Mouse (Mus musculus) intestine, embryonic 15.5 days (tissue): ENCODE results near the gene Serpina3b. TPM values are rescaled to one million over a fixed set of nuclear protein-coding genes. Genes with fewer than 3 reads are reported as not detected.

Source experiments
- ATAC-seq: fragments of 200-750 bp; cut with Nextera tagmentation; 2 replicates; pipeline ENCODE4 v1.8.0; 2017; ENCODE audit warnings: moderate TSS enrichment, moderate library complexity
- H3K27ac ChIP-seq: fragments of 300-500 bp; sonication (generic); 2 replicates; pipeline ENCODE4 v1.5.1; 2015; ENCODE audit warnings: mild to moderate bottlenecking, inconsistent platforms
- H3K27me3 ChIP-seq: fragments of 300-500 bp; sonication (generic); replicated peaks from 2 replicates; pipeline ENCODE4 v1.6.1; 2015; ENCODE audit warnings: inconsistent platforms
- H3K36me3 ChIP-seq: fragments of 300-500 bp; sonication (generic); 2 replicates; pipeline ENCODE4 v1.6.1; 2015; ENCODE audit warnings: inconsistent platforms
- H3K4me1 ChIP-seq: fragments of 300-500 bp; sonication (generic); replicated peaks from 2 replicates; pipeline ENCODE4 v1.6.1; 2015; ENCODE audit warnings: inconsistent platforms
- H3K4me2 ChIP-seq: fragments of 300-500 bp; sonication (generic); replicated peaks from 2 replicates; pipeline ENCODE4 v1.6.1; 2015; ENCODE audit warnings: mild to moderate bottlenecking, inconsistent platforms
- H3K4me3 ChIP-seq: fragments of 300-500 bp; sonication (generic); replicated peaks from 2 replicates; pipeline ENCODE4 v1.5.1; 2015; ENCODE audit warnings: inconsistent platforms
- H3K9ac ChIP-seq: fragments of 300-500 bp; sonication (generic); 2 replicates; pipeline ENCODE4 v1.6.1; 2015; ENCODE audit warnings: inconsistent platforms
- H3K9me3 ChIP-seq: fragments of 300-500 bp; sonication (generic); 2 replicates; pipeline ENCODE4 v1.6.1; 2016; ENCODE audit warnings: inconsistent platforms
- WGBS: fragments of 180-500 bp; shearing (Covaris S2); methylation state at CpG from one replicate; pipeline ENCODE4 v1.1.7; 2015; 5-methylcytosine and 5-hydroxymethylcytosine counted together
- polyA plus RNA-seq: library from polyadenylated mRNA; unstranded; fragments of >200 nt; fragmentation: Nextera tagmentation; extraction: Ambion mirVana; gene quantifications from 2 replicates; pipeline ENCODE4 v1.2.1, GENCODE M21; 2015

The Serpina3b gene
- polyA plus RNA-seq, 1 experiment from 2014 or later: not detected

DNA sequence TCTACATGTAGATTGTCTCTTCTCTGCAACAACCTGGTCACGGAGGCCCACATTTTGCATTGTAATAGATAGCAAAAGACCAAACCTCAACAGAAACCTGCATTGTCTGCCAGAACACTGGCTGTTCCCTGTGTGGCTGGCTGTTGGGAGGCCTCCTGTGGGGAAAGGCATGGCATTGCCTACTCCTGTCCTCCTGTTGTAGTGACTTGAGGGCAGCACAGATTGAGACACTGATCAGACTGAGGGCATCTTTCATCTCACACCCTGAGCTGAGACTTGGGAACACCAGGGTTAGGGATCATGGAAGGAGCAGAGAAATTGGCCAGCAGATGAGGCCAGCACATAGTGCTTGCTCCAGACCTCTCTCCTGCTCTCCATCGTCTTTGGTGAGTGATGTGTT, 10.4 kb downstream of the Serpina3b start:
- no peaks in the 10 kb centered on the region for H3K9me3 ChIP-seq
- H3K36me3 ChIP-seq: no peaks in the 10 kb centered on the region
- H3K4me2 ChIP-seq: no peak overlapping the region
- no peak overlapping the region for H3K4me3 ChIP-seq
- H3K27ac ChIP-seq: no peak overlapping the region
- H3K4me1 ChIP-seq: no peaks in the 10 kb centered on the region
- H3K27me3 ChIP-seq: no peaks in the 10 kb centered on the region
- ATAC-seq: no peak
- WGBS: 78% methylated on average over 2 of the region's 2 CpGs
- H3K9ac ChIP-seq: no peak overlapping the region

DNA sequence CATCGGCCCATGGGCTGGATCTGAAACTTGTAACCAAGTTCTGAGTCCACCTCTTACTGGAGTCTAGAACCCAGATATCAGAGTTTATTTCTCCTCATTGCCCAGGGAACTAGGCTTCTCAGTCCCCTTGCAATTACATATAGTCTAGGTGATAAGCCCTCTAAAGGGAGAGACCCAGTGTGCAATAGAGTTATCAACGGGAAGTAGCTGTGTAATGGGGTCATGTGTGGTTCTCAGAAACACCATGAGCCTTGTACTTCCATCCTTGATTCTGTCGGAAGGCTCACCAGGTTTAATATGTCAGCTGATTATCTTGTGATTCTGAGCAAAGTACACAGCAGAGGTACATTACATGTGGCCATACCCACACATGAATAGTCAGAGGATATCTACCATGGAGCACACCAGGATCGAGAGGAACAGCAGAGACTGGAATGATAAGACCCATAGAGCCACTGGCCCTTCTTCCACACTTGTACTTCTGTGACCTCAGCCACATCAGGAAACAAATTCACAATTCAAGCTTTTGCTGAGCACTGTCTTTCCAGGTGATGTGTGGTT, 12.8 kb downstream of the Serpina3b start:
- Histone ChIP-seq H3K4me1 (no peaks in the 10 kb centered on the region), H3K27ac (no peak overlapping the region), H3K36me3 (no peaks in the 10 kb centered on the region), H3K4me3 (no peak overlapping the region), H3K9ac (no peak overlapping the region), H3K27me3 (no peaks in the 10 kb centered on the region), H3K9me3 (no peaks in the 10 kb centered on the region), H3K4me2 (no peak overlapping the region)
- no peak; the same call in 1 of the 2 replicates for ATAC-seq
- WGBS: 83% methylated on average over 4 of the region's 4 CpGs

DNA sequence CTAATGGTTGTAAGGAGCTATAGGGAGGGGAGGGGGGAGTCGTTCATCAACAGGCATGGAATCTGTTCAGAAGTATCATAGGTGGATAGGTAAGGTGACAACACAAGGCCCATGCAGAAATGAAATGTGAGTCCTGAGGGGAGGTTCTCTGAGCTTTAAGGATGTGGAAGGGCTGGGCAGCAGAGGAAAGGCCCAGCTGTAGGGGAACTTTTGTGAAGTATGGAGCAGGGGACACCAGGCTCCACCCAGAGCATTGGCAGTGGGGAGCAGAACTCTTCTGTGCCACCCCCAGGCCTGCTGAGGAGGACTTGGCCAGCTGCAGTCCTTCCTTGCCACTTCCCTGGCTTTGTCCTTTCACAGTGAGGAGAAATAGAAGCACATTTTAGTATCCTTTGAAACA, 13.7 kb downstream of the Serpina3b start:
- no peaks in the 10 kb centered on the region for H3K4me1 ChIP-seq
- no peaks in the 10 kb centered on the region for H3K27me3 ChIP-seq
- no peaks in the 10 kb centered on the region for H3K9me3 ChIP-seq
- H3K4me2 ChIP-seq: no peak overlapping the region
- no peaks in the 10 kb centered on the region for H3K36me3 ChIP-seq
- H3K9ac ChIP-seq: no peak overlapping the region
- no peak for ATAC-seq
- no peak overlapping the region for H3K4me3 ChIP-seq
- H3K27ac ChIP-seq: no peak overlapping the region
- WGBS: 85% methylated on average over 1 of the region's 1 CpGs

DNA sequence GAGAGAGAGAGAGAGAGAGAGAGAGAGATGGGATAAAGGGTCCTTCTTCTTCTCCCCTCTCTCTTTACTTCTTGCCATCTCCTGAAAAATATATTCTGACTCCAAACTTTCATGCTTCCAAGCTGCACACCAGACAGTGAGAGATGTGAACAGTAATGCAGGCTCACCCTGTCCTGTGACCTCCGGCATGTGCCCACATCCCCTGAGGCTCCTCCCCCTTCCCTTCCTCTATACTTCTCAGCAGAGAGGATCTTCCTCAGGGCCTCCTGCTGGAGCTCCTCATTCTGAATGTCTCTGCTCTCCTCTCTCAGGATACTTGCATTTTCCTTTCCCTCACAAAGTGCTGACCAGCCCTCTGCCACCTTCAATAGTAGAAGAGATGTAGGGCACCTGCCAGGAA, 14.6 kb downstream of the Serpina3b start:
- H3K36me3 ChIP-seq: no peaks in the 10 kb centered on the region
- WGBS: 59% methylated on average over 1 of the region's 1 CpGs
- no peak overlapping the region for H3K9ac ChIP-seq

DNA sequence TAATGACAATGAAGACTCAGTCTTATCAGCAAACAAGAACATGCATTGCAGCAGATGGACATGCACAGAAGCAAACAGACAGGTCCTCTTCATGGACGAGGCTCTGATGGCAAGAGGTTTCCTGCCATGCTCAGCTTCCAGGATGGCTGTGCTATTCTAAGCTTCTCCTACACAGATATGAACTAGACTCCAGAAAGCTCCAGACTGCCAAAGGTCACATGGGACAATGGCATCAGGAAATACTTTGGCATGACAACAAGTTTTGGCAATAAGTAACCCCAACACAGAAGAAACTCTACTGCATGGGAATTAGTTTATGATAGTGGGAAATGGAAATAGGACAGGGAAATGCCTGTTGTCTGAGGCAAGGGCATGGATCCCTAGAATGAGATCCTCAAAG, 15.5 kb downstream of the Serpina3b start:
- H3K4me3 ChIP-seq: no peak overlapping the region
- no peak overlapping the region for H3K27ac ChIP-seq
- WGBS: 51% methylated on average over 1 of the region's 1 CpGs

More for the DNA sequence above, 14.6 kb downstream of the Serpina3b start:
- H3K27ac ChIP-seq: no peak overlapping the region
- no peaks in the 10 kb centered on the region for H3K4me1 ChIP-seq
- H3K27me3 ChIP-seq: no peaks in the 10 kb centered on the region
- no peaks in the 10 kb centered on the region for H3K9me3 ChIP-seq
- no peak for ATAC-seq
- no peak overlapping the region for H3K4me2 ChIP-seq
- H3K4me3 ChIP-seq: no peak overlapping the region

DNA sequence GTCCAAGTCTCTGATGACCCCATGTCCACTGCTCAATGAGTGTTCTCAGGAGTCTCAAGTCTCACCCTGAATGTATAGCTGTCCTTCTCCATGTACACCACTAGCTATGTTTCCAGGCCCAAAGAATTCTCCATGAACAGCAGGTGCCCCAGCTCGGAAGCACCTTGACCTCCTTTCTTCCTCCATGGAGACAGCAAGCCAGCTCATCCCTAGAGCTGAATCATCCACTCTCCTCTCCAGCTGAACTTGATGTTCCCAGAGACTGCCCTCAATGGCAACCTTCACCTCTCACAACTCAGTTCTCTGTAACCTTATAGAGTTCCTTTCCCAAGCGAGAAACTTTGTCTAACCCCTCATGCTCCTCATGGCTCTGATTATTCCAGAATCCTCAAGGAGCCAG, 17.8 kb downstream of the Serpina3b start:
- Histone ChIP-seq H3K36me3 (no peaks in the 10 kb centered on the region), H3K4me2 (no peak overlapping the region), H3K27me3 (no peaks in the 10 kb centered on the region), H3K9me3 (no peaks in the 10 kb centered on the region), H3K9ac (no peak overlapping the region), H3K4me1 (no peaks in the 10 kb centered on the region), H3K27ac (no peak overlapping the region), H3K4me3 (no peak overlapping the region)
- no peak for ATAC-seq
- WGBS: 81% methylated on average over 2 of the region's 2 CpGs

More for the DNA sequence above, 15.5 kb downstream of the Serpina3b start:
- H3K27me3 ChIP-seq: no peaks in the 10 kb centered on the region
- H3K4me1 ChIP-seq: no peaks in the 10 kb centered on the region
- H3K9me3 ChIP-seq: no peaks in the 10 kb centered on the region
- no peak overlapping the region for H3K4me2 ChIP-seq
- no peak overlapping the region for H3K9ac ChIP-seq
- no peak for ATAC-seq
- H3K36me3 ChIP-seq: no peaks in the 10 kb centered on the region

DNA sequence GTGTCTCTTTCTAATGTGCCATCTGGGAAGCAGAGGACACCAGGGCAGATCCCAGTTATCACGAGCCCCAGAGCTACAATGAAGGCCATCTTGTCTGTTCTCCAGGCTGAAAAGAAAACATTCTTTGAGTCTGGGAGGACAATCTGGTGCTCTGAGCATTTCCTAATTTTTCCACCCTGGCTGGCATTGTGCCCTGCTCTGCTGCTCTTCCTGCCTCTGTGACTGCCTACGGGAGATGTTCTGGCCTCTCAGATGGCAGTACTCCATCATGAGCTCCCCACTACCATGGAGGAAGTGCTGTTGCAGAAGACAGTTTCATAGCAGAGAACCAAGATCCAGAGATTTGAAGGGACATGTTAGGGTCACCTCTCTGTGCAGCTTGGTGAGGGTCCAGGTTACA, 24.2 kb downstream of the Serpina3b start:
- Histone ChIP-seq H3K27me3 (no peaks in the 10 kb centered on the region), H3K4me1 (no peaks in the 10 kb centered on the region), H3K4me2 (no peak overlapping the region), H3K36me3 (no peaks in the 10 kb centered on the region), H3K9me3 (no peaks in the 10 kb centered on the region), H3K4me3 (no peak overlapping the region), H3K9ac (no peak overlapping the region), H3K27ac (no peak overlapping the region)
- WGBS: 80% methylated on average over 2 of the region's 2 CpGs
- ATAC-seq: no peak

DNA sequence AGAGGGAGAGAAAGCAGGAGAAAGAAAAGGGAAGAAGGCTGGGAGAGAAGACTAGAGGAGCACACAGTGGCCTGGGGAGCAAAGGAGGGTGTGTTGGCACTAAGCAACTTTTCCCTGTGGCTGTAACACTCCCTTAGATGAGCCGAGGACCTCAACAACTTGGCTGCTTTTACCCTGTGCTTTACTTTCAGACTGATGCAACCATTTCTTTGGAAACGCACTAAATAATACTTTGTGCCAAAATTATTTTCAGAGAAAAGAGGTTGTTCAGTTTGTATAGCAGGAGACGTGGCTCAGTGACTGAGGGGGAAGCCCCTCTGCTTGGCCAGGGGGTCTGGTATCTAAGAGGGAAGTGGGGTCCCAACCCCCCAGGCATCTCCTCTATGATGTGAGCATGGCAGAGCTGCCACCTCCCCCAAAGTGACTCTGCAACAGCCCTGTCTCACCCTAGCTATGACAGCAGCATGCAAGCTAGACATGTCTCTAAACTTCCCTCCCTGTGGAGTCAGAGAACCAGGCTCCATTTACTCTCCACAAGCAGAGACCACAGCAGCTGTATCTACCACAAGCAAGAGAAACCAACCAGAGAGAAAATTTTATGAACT, 25.3 kb downstream of the Serpina3b start:
- no peaks in the 10 kb centered on the region for H3K36me3 ChIP-seq
- ATAC-seq: no peak
- H3K4me1 ChIP-seq: no peaks in the 10 kb centered on the region
- no peak overlapping the region for H3K4me3 ChIP-seq
- H3K27me3 ChIP-seq: no peaks in the 10 kb centered on the region
- 80% methylated on average over 3 of the region's 3 CpGs for WGBS
- H3K27ac ChIP-seq: no peak overlapping the region
- H3K9ac ChIP-seq: no peak overlapping the region
- H3K9me3 ChIP-seq: no peaks in the 10 kb centered on the region
- H3K4me2 ChIP-seq: no peak overlapping the region

DNA sequence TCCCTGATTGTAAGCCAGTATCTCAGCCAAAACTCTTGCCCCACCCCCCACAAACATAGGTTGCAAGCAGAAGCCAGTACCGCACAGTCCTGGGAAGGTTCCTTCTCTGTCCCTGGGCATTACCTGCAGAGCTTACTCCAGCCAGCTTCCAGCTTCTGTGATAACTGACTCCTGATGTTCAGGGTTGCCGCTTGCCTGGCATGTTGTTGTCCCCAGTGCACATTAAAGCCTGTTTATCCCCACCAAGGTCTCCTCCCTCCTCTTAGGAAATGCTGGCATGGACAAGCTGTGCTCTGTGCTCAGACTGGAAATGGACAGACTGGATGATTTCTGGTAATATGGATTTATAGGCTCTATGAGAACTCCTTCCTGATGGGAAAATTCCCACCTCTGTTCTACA, 25.9 kb downstream of the Serpina3b start, which contains the start of gene Serpina3c:
Gene Serpina3c, minus strand, starts transcription at position 215 of the 400 bp plus-strand sequence.
- Histone ChIP-seq H3K9me3 (no peaks in the 10 kb centered on the region), H3K4me2 (no peak within 1 kb of the TSS), H3K4me1 (no peaks in the 10 kb centered on the region), H3K9ac (no peak within 1 kb of the TSS), H3K27ac (no peak within 1 kb of the TSS), H3K36me3 (no peaks in the 10 kb centered on the region), H3K4me3 (no peak within 1 kb of the TSS), H3K27me3 (no peaks in the 10 kb centered on the region)
- ATAC-seq: no peak
- 80% methylated on average over 2 of the region's 2 CpGs for WGBS

DNA sequence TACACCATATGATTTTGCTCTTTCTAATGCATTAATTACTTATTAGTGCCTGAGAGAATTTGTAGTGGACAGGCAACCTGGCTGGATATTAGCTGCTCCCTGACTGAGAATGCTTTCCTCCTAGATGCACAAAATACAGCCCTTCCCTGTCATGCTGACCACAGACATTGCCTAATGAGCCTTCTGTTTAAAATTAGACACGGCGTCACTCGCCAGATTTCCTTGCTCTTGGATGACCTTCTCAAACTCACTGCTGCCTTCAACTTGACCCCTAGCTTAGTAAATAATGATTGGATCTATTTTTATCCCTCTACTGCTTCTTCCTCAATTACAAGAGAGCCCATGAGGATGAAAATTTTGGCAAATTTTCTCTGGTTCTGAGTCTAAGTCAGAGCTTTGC, 47.0 kb downstream of the Serpina3b start:
- H3K36me3 ChIP-seq: no peaks in the 10 kb centered on the region
- no peak overlapping the region for H3K4me2 ChIP-seq
- no peaks in the 10 kb centered on the region for H3K9me3 ChIP-seq
- no peak for ATAC-seq
- no peak overlapping the region for H3K9ac ChIP-seq
- H3K4me3 ChIP-seq: no peak overlapping the region
- no peak overlapping the region for H3K27ac ChIP-seq
- H3K27me3 ChIP-seq: no peaks in the 10 kb centered on the region
- no peaks in the 10 kb centered on the region for H3K4me1 ChIP-seq
- WGBS: 59% methylated on average over 3 of the region's 3 CpGs

DNA sequence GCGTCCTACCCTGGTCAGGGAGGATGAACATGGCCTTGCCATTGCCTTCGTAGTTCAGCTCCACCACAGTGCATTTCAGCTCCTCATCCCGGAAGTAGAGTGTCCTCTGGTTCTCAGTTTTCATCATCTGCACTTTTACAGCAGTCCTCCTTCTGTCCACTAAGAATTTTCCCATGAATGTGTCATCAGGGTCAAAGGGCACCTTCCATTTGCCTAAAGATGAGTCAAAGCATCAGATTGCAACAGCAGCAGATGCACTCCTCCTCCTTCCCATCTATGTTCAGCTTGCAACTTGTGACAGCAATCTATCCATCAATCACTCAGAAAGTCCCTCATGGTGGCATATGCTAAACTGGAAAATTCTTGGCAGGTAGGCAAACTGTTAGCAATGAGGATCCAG, 47.8 kb downstream of the Serpina3b start:
- Histone ChIP-seq H3K27ac (no peak overlapping the region), H3K9ac (no peak overlapping the region), H3K4me2 (no peak overlapping the region), H3K4me3 (no peak overlapping the region), H3K4me1 (no peaks in the 10 kb centered on the region), H3K9me3 (no peaks in the 10 kb centered on the region), H3K36me3 (no peaks in the 10 kb centered on the region), H3K27me3 (no peaks in the 10 kb centered on the region)
- ATAC-seq: no peak
- WGBS: 83% methylated on average over 3 of the region's 3 CpGs

DNA sequence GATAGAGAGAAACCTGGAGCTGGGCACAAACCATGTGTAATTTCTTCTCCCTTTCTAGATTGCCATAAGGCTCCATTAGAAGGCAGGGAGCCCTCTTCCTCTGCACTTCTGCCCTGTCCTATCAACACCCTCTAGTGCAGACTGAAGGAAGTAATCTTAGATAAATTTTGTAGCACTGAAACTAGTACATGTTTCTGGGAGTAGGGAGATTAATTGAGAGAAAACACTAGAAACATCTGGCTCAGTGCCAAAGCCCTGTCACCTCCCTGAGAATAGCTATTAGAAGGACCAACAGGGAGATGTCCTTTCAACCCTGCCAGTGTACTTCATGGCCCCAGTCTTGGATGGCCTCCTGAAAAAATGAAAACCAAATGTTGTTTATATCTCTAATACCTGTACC, 50.8 kb downstream of the Serpina3b start:
- no peaks in the 10 kb centered on the region for H3K36me3 ChIP-seq
- no peak overlapping the region for H3K4me2 ChIP-seq
- no peak for ATAC-seq
- no peaks in the 10 kb centered on the region for H3K9me3 ChIP-seq
- no peak overlapping the region for H3K9ac ChIP-seq
- H3K27ac ChIP-seq: no peak overlapping the region
- H3K27me3 ChIP-seq: no peaks in the 10 kb centered on the region
- no peak overlapping the region for H3K4me3 ChIP-seq
- H3K4me1 ChIP-seq: no peaks in the 10 kb centered on the region

DNA sequence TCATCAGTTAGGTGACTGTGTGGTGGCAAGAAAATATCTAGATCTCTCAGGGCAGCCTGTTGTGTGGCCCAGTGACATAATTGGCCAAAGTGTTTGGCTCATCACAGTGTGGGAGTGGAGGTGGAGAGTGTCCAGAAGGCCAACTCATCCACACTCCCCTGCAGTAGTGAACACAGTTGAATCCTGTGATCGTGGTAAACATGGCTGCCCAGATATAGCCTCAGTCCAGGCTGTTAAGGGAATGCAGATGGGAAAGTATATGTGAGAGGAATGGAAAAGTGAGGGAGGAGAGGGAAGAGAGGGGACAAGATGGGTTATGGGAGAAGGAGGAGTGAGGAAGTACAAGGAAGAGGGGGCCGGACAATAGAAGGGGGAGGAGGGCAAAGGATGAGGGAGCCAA, 51.2 kb downstream of the Serpina3b start:
- no peak overlapping the region for H3K4me2 ChIP-seq
- no peak overlapping the region for H3K9ac ChIP-seq
- no peak overlapping the region for H3K4me3 ChIP-seq
- no peaks in the 10 kb centered on the region for H3K36me3 ChIP-seq
- H3K27ac ChIP-seq: no peak overlapping the region
- no peaks in the 10 kb centered on the region for H3K27me3 ChIP-seq
- H3K9me3 ChIP-seq: no peaks in the 10 kb centered on the region
- 86% methylated on average over 2 of the region's 2 CpGs for WGBS
- H3K4me1 ChIP-seq: no peaks in the 10 kb centered on the region
- no peak for ATAC-seq
